Mouse (Mus musculus): ENCODE measurements around the gene Nifk. TPM values are rescaled to one million over a fixed set of nuclear protein-coding genes. Genes with fewer than 3 reads are reported as not detected.
A peak's percentile ranks its signal among the peaks of the same experiment; 100 is the strongest.

Gene Nifk
- total RNA-seq (2018; cell fraction: chromatin; rRNA removed) = 1 to 10 TPM in 25 of 26 experiments, under 1 TPM in 1; 0.94 to 9.8 (median 4.4) TPM
- 10 to 100 TPM; 15.1 to 28.2 (median 23.0) TPM for total RNA-seq (2018; cell fraction: cytosol; rRNA removed)
- 10 to 100 TPM in 10 of 26 experiments, 1 to 10 TPM in 16; 4.0 to 24.0 (median 8.8) TPM for total RNA-seq (2018; cell fraction: nucleus; rRNA removed)
- 20.9 to 59.8 TPM (median 57.2 TPM) in 3 replicates for polyA plus RNA-seq (2018)

DNA sequence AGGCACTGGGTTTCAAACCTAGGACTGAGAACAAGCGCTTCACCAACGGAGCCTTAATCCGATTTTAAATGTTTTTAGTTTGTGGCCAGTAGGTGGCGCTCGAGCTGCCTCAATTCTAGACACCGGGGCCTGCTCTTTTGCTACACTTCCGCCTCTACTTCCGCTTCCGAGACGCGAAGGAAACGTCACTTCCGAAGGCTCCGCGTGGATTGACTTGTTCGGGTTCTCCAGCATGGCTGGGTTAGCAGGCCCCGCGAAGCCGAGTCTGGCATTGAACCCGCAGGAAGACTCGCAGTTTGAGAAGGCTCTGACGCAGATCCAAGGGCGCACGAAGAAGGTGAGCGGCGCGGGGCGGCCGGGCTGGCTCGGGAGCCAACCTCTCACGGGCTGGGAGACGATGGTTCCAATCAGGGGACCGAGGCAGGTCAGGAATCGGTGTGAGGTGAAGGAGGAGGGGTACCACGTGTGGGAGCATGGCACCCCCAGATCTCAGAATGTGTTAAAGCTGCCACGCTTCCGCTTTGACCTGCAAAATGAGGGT, at the start of gene Nifk:
Nifk (plus strand) TSS at position 179 of the 541 bp plus-strand sequence.
- no peaks in the 10 kb centered on the region for H3K36me3 ChIP-seq (ENCODE audit: inconsistent target)
- peak within 1 kb of the TSS; percentile 92 for H3K4me3 ChIP-seq (ENCODE audit: inconsistent target)
- peak within 1 kb of the TSS; percentile 29 for H3K27ac ChIP-seq
- peaks cover 53% of the 10 kb centered on the region for H3K79me2 ChIP-seq (ENCODE audit: inconsistent target)
- under 1% methylated on average over 37 of the region's 37 CpGs for WGBS (ENCODE audit: missing documents)

- no peak overlapping the region for H3K4me3 ChIP-seq (ENCODE audit: inconsistent target)
- no peaks in the 10 kb centered on the region for H3K36me3 ChIP-seq (ENCODE audit: inconsistent target)
- WGBS (ENCODE audit: missing documents) = 3% methylated on average over 2 of the region's 2 CpGs
- H3K27ac ChIP-seq = no peak overlapping the region
- H3K79me2 ChIP-seq (ENCODE audit: inconsistent target) = no peaks in the 10 kb centered on the region
Observed at GRCm38 (mm10) chr1:118275139-118275538, 46.5 kb upstream of the Nifk start.

- H3K27ac ChIP-seq = no peak overlapping the region
- H3K79me2 ChIP-seq (ENCODE audit: inconsistent target) = no peaks in the 10 kb centered on the region
- 0 out of 2 replicates have a peak, but pooled peaks cover 5% of the 10 kb centered on the region for H3K36me3 ChIP-seq (ENCODE audit: inconsistent target)
- WGBS (ENCODE audit: missing documents) = 89% methylated on average over 4 of the region's 4 CpGs
- H3K4me3 ChIP-seq (ENCODE audit: inconsistent target) = no peak overlapping the region
Observed at GRCm38 (mm10) chr1:118292291-118292690, 29.3 kb upstream of the Nifk start.

GRCm38 (mm10) chr1:118294192-118294591, 27.4 kb upstream of the Nifk start:
- H3K36me3 ChIP-seq (ENCODE audit: inconsistent target) = peaks cover 21% of the 10 kb centered on the region; the same call in 1 of the 2 replicates

GRCm38 (mm10) chr1:118294826-118295225, 26.8 kb upstream of the Nifk start:
- no peak overlapping the region for H3K4me3 ChIP-seq (ENCODE audit: inconsistent target)
- no peaks in the 10 kb centered on the region for H3K79me2 ChIP-seq (ENCODE audit: inconsistent target)
- H3K36me3 ChIP-seq (ENCODE audit: inconsistent target) = peaks cover 25% of the 10 kb centered on the region; the same call in 1 of the 2 replicates
- 91% methylated on average over 4 of the region's 5 CpGs for WGBS (ENCODE audit: missing documents)
- no peak overlapping the region for H3K27ac ChIP-seq

More at GRCm38 (mm10) chr1:118294192-118294591, 27.4 kb upstream of the Nifk start:
- Histone ChIP-seq H3K79me2 (ENCODE audit: inconsistent target) (no peaks in the 10 kb centered on the region), H3K4me3 (ENCODE audit: inconsistent target) (no peak overlapping the region), H3K27ac (no peak overlapping the region)
- 94% methylated on average over 3 of the region's 3 CpGs for WGBS (ENCODE audit: missing documents)

GRCm38 (mm10) chr1:118296673-118297072, 25.0 kb upstream of the Nifk start:
- 92% methylated on average over 2 of the region's 3 CpGs for WGBS (ENCODE audit: missing documents)
- no peaks in the 10 kb centered on the region for H3K79me2 ChIP-seq (ENCODE audit: inconsistent target)
- peaks cover 39% of the 10 kb centered on the region for H3K36me3 ChIP-seq (ENCODE audit: inconsistent target)
- H3K27ac ChIP-seq = no peak overlapping the region
- H3K4me3 ChIP-seq (ENCODE audit: inconsistent target) = no peak overlapping the region

- H3K4me3 ChIP-seq (ENCODE audit: inconsistent target) = no peak overlapping the region
- peaks cover 49% of the 10 kb centered on the region for H3K36me3 ChIP-seq (ENCODE audit: inconsistent target)
- H3K27ac ChIP-seq = no peak overlapping the region
- no peaks in the 10 kb centered on the region for H3K79me2 ChIP-seq (ENCODE audit: inconsistent target)
- 100% methylated on average over 2 of the region's 2 CpGs for WGBS (ENCODE audit: missing documents)
Observed at GRCm38 (mm10) chr1:118297719-118298118, 23.9 kb upstream of the Nifk start.

GRCm38 (mm10) chr1:118310780-118311621, 10.6 kb upstream of the Nifk start:
- Histone ChIP-seq H3K79me2 (ENCODE audit: inconsistent target) (peaks cover 44% of the 10 kb centered on the region), H3K4me3 (ENCODE audit: inconsistent target) (peak overlapping the region; percentile 98), H3K36me3 (ENCODE audit: inconsistent target) (peaks cover 10% of the 10 kb centered on the region), H3K27ac (peak overlapping the region; percentile 60)
- WGBS (ENCODE audit: missing documents) = under 1% methylated on average over 61 of the region's 67 CpGs

GRCm38 (mm10) chr1:118311622-118312326, 9.9 kb upstream of the Nifk start, which contains the start of gene Tsn:
Gene Tsn (minus strand): TSS chr1:118311739.
- 35% methylated on average over 10 of the region's 12 CpGs for WGBS (ENCODE audit: missing documents)
- H3K27ac ChIP-seq = peak within 1 kb of the TSS; percentile 60
- peaks cover 4% of the 10 kb centered on the region for H3K36me3 ChIP-seq (ENCODE audit: inconsistent target)
- peaks cover 42% of the 10 kb centered on the region for H3K79me2 ChIP-seq (ENCODE audit: inconsistent target)
- peak within 1 kb of the TSS; percentile 98 for H3K4me3 ChIP-seq (ENCODE audit: inconsistent target)

GRCm38 (mm10) chr1:118320696-118321095, 943 bp upstream of the Nifk start:
- Histone ChIP-seq H3K27ac (no peak overlapping the region), H3K4me3 (ENCODE audit: inconsistent target) (no peak overlapping the region), H3K79me2 (ENCODE audit: inconsistent target) (peaks cover 43% of the 10 kb centered on the region), H3K36me3 (ENCODE audit: inconsistent target) (no peaks in the 10 kb centered on the region)
- 69% methylated on average over 2 of the region's 2 CpGs for WGBS (ENCODE audit: missing documents)

DNA sequence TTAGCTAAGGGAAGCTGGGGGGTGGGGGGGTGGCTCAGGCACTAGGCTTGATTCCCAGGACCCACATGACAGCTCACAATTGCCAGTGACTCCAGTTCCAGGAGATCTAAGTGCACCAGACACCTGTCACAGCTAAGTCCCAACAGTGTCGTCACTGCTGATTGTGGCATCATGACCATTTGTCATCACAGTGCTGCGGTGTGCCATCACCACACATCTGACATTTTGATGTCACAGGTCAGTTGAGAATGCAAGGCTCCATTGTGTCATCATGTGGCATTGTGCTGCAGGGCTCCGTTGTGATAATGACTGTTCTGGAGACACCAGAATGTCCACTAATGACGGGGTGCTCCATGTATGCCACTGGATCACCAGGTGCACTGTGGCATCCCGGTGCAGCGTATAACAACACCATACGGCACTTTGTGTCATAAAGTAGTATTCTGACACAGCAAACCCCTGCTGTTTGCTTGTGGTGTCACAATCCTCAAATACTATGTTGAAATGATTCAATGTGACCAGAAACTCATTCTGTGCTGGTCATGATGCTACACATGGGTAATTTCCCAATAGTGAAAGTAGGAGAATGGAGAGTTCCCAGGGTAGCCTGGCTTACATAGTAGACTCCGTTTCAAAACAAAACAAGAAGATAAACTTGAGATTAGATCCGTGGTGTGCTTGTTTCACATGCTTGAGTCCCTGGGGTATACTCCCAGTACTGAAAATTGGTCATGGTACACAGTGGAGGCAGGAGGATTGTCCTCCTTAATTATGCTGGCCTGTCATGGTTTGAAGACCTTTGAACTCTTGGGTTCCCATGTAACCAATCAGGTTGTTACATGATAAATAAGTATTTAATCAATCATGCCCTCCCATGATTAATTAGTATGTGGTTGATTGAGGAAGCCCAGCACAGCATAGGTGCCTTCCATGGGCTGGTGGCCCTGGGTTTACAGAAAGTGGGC, 13.4 kb downstream of the Nifk start:
- Histone ChIP-seq H3K27ac (no peak overlapping the region), H3K79me2 (ENCODE audit: inconsistent target) (no peaks in the 10 kb centered on the region), H3K4me3 (ENCODE audit: inconsistent target) (no peak overlapping the region), H3K36me3 (ENCODE audit: inconsistent target) (peaks cover 37% of the 10 kb centered on the region)
- WGBS (ENCODE audit: missing documents) = 66% methylated on average over 9 of the region's 9 CpGs

- Histone ChIP-seq H3K36me3 (ENCODE audit: inconsistent target) (peaks cover 29% of the 10 kb centered on the region), H3K27ac (no peak overlapping the region), H3K4me3 (ENCODE audit: inconsistent target) (no peak overlapping the region)
Observed at GRCm38 (mm10) chr1:118335847-118336246, 14.2 kb downstream of the Nifk start.

GRCm38 (mm10) chr1:118337921-118338320, 16.3 kb downstream of the Nifk start:
- Histone ChIP-seq H3K27ac (no peak overlapping the region), H3K4me3 (ENCODE audit: inconsistent target) (no peak overlapping the region), H3K36me3 (ENCODE audit: inconsistent target) (peaks cover 8% of the 10 kb centered on the region), H3K79me2 (ENCODE audit: inconsistent target) (no peaks in the 10 kb centered on the region)
- WGBS (ENCODE audit: missing documents) = 95% methylated on average over 5 of the region's 5 CpGs

More at GRCm38 (mm10) chr1:118335847-118336246, 14.2 kb downstream of the Nifk start:
- no peaks in the 10 kb centered on the region for H3K79me2 ChIP-seq (ENCODE audit: inconsistent target)
